28 mouse cellular contexts compared by ENCODE assay signal in the genomic region with DNA sequence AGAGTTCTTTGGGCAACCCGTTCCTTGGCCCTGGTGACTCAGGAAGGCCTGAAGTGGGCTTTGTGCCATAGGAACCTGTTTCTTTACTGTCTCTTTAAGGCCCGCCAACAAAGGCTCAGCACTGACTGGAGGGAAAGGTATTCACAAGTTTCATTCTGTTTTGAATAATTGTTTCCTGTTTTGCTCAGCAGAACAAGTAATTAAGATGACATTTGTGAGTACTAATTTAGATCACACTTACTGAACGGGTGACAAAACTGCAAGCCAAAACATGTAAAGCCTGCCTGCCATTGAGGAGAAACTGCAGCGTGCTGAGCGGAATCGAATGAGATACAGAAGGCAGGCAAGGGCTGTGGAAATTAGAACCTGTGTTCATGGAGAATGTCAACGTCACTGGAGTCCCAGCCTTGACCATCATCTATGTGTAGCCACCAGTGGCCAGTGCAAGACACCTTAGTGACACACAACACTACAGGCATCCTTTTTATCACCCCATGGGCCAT.
DNase-seq lines count a peak whose midpoint lies in the region; ATAC-seq and TF ChIP-seq lines count a peak whose summit lies in the region.
"Had no signal": no experiment of that assay in that cellular context is flagged by ENCODE, and none has a peak within 500 bp of the region (broad histone marks: within the 10 kb centered on the region; RNA-seq: fewer than 3 reads in every experiment).

No protein-coding gene starts in this region.

- no peaks in the 10 kb centered on the region for H3K36me3 ChIP-seq in forebrain, embryonic 13.5 days (ENCODE audit: poor library complexity, severe bottlenecking)
- no peaks in the 10 kb centered on the region for H3K36me3 ChIP-seq in forebrain, embryonic 11.5 days (ENCODE audit: control insufficient read depth, insufficient read depth, low read length)
- H3K36me3 ChIP-seq in hindbrain, embryonic 12.5 days: peaks cover 23% of the 10 kb centered on the region
- 0 out of 2 replicates have a peak, but pooled peaks cover 2% of the 10 kb centered on the region for H3K36me3 ChIP-seq in hindbrain, embryonic 16.5 days (ENCODE audit: control insufficient read depth, insufficient read depth, low read length)
- H3K36me3 ChIP-seq in midbrain, embryonic 13.5 days: peaks cover 26% of the 10 kb centered on the region
- H3K36me3 ChIP-seq in midbrain, embryonic 16.5 days (ENCODE audit: control insufficient read depth, insufficient read depth, low read length): no peaks in the 10 kb centered on the region
- no peaks in the 10 kb centered on the region for H3K36me3 ChIP-seq in hindbrain, postnatal 0 days (ENCODE audit: insufficient read depth, low read length)
- H3K36me3 ChIP-seq: G1E; heart, embryonic 13.5 days had no signal

- no peak for DNase-seq in forebrain, embryonic 11.5 days (ENCODE audit: low spot score)
- peak; percentile 6 for DNase-seq in hindbrain, postnatal 0 days (ENCODE audit: low spot score)
- no peak for DNase-seq in MN1 (ENCODE audit: low spot score)
- DNase-seq: adrenal gland, postnatal 10 days; cerebellum, adult 11 months; cerebellum, adult 9-10 months; cerebellum, postnatal 36 days; gastrocnemius, adult 2 months; gastrocnemius, postnatal 36 days; heart, adult 2 months; heart, postnatal 10 days; kidney, adult 18-20 months; kidney, postnatal 4 days; liver; lung, adult 2 months; lung, postnatal 10 days had no signal

- H3K9ac ChIP-seq in forebrain, embryonic 13.5 days: no peak overlapping the region
- H3K9ac ChIP-seq in forebrain, embryonic 11.5 days (ENCODE audit: low read length): no peak overlapping the region
- H3K9ac ChIP-seq in hindbrain, embryonic 12.5 days: no peak overlapping the region
- no peak overlapping the region for H3K9ac ChIP-seq in hindbrain, embryonic 16.5 days (ENCODE audit: low read depth, low read length)
- no peak overlapping the region for H3K9ac ChIP-seq in midbrain, embryonic 13.5 days (replicated peaks)
- H3K9ac ChIP-seq in midbrain, embryonic 16.5 days (ENCODE audit: low read depth, low read length): no peak overlapping the region
- H3K9ac ChIP-seq in hindbrain, postnatal 0 days (replicated peaks; ENCODE audit: low read length): no peak overlapping the region
- H3K9ac ChIP-seq: heart, embryonic 13.5 days; liver, embryonic 14.5 days; neural tube, embryonic 12.5 days had no signal

- H3K4me2 ChIP-seq in forebrain, embryonic 13.5 days: no peak overlapping the region
- H3K4me2 ChIP-seq in forebrain, embryonic 11.5 days (ENCODE audit: low read depth, low read length, severe bottlenecking): no peak overlapping the region
- no peak overlapping the region for H3K4me2 ChIP-seq in hindbrain, embryonic 12.5 days (replicated peaks)
- no peak overlapping the region for H3K4me2 ChIP-seq in hindbrain, embryonic 16.5 days (ENCODE audit: low read length)
- no peak overlapping the region for H3K4me2 ChIP-seq in midbrain, embryonic 13.5 days (replicated peaks)
- H3K4me2 ChIP-seq in midbrain, embryonic 16.5 days (ENCODE audit: low read length): no peak overlapping the region
- H3K4me2 ChIP-seq in hindbrain, postnatal 0 days (ENCODE audit: low read depth, low read length): no peak overlapping the region
- H3K4me2 ChIP-seq: heart, embryonic 13.5 days; neural tube, embryonic 12.5 days had no signal

- peaks cover 21% of the 10 kb centered on the region for H3K4me1 ChIP-seq in forebrain, embryonic 13.5 days
- H3K4me1 ChIP-seq in forebrain, embryonic 11.5 days (replicated peaks; ENCODE audit: control insufficient read depth, insufficient read depth, low read length): peaks cover 6% of the 10 kb centered on the region; the same call in 1 of the 2 replicates
- H3K4me1 ChIP-seq in hindbrain, embryonic 12.5 days: peaks cover 9% of the 10 kb centered on the region
- H3K4me1 ChIP-seq in hindbrain, embryonic 16.5 days (ENCODE audit: control insufficient read depth, insufficient read depth, low read depth, low read length): no peaks in the 10 kb centered on the region
- peaks cover 13% of the 10 kb centered on the region for H3K4me1 ChIP-seq in midbrain, embryonic 13.5 days (replicated peaks)
- H3K4me1 ChIP-seq in midbrain, embryonic 16.5 days (ENCODE audit: control insufficient read depth, insufficient read depth, low read length): peaks cover 2% of the 10 kb centered on the region; the same call in 1 of the 2 replicates
- H3K4me1 ChIP-seq in hindbrain, postnatal 0 days (ENCODE audit: insufficient read depth, low read length): no peaks in the 10 kb centered on the region

- ATAC-seq in forebrain, embryonic 13.5 days: peak; percentile 10; the same call in 1 of the 2 replicates
- no peak for ATAC-seq in forebrain, embryonic 11.5 days (replicated peaks; ENCODE audit: low FRiP score)
- ATAC-seq in hindbrain, embryonic 12.5 days (ENCODE audit: low FRiP score): no peak
- ATAC-seq in hindbrain, embryonic 16.5 days: no peak
- ATAC-seq in midbrain, embryonic 13.5 days: no peak
- no peak for ATAC-seq in midbrain, embryonic 16.5 days
- ATAC-seq in hindbrain, postnatal 0 days: no peak
- ATAC-seq: Patski had no signal

- no peak for TF ChIP-seq CTCF in hindbrain, postnatal 0 days (IDR thresholded peaks at IDR 0.05; ENCODE audit: low read depth)

- no peak overlapping the region for H3K27ac ChIP-seq in forebrain, embryonic 13.5 days
- no peak overlapping the region for H3K27ac ChIP-seq in forebrain, embryonic 11.5 days (ENCODE audit: low read depth, low read length)
- 0 out of 2 replicates have a peak overlapping the region, but pooled peaks have one; percentile 9 for H3K27ac ChIP-seq in hindbrain, embryonic 12.5 days
- no peak overlapping the region for H3K27ac ChIP-seq in hindbrain, embryonic 16.5 days (ENCODE audit: low read depth, low read length)
- peak overlapping the region; percentile 12; the same call in 1 of the 2 replicates for H3K27ac ChIP-seq in midbrain, embryonic 13.5 days
- no peak overlapping the region for H3K27ac ChIP-seq in midbrain, embryonic 16.5 days (ENCODE audit: low read length)
- no peak overlapping the region for H3K27ac ChIP-seq in hindbrain, postnatal 0 days
- H3K27ac ChIP-seq: gastrocnemius, adult 2 months; heart, adult 2 months; heart, embryonic 13.5 days; kidney, postnatal 0 days; liver, embryonic 14.5 days; macrophage; neural tube, embryonic 12.5 days had no signal

- no peaks in the 10 kb centered on the region for H3K9me3 ChIP-seq in forebrain, embryonic 13.5 days (replicated peaks)
- H3K9me3 ChIP-seq in forebrain, embryonic 11.5 days (ENCODE audit: control insufficient read depth, low read length): no peaks in the 10 kb centered on the region
- H3K9me3 ChIP-seq in hindbrain, embryonic 12.5 days (replicated peaks): no peaks in the 10 kb centered on the region
- H3K9me3 ChIP-seq in hindbrain, embryonic 16.5 days (ENCODE audit: control insufficient read depth, low read length): no peaks in the 10 kb centered on the region
- H3K9me3 ChIP-seq in midbrain, embryonic 13.5 days: no peaks in the 10 kb centered on the region
- no peaks in the 10 kb centered on the region for H3K9me3 ChIP-seq in midbrain, embryonic 16.5 days (replicated peaks; ENCODE audit: control insufficient read depth, low read length, poor library complexity, severe bottlenecking)
- H3K9me3 ChIP-seq in hindbrain, postnatal 0 days (ENCODE audit: low read length): no peaks in the 10 kb centered on the region
- H3K9me3 ChIP-seq: heart, embryonic 13.5 days; neural tube, embryonic 12.5 days had no signal

- H3K27me3 ChIP-seq in forebrain, embryonic 13.5 days: peaks cover 52% of the 10 kb centered on the region
- peaks cover 8% of the 10 kb centered on the region for H3K27me3 ChIP-seq in forebrain, embryonic 11.5 days (ENCODE audit: control insufficient read depth, insufficient read depth, low read length)
- H3K27me3 ChIP-seq in hindbrain, embryonic 12.5 days: no peaks in the 10 kb centered on the region
- no peaks in the 10 kb centered on the region for H3K27me3 ChIP-seq in hindbrain, embryonic 16.5 days (replicated peaks; ENCODE audit: control insufficient read depth, insufficient read depth, low read length)
- H3K27me3 ChIP-seq in midbrain, embryonic 13.5 days: 0 out of 2 replicates have a peak, but pooled peaks cover 3% of the 10 kb centered on the region
- no peaks in the 10 kb centered on the region for H3K27me3 ChIP-seq in midbrain, embryonic 16.5 days (ENCODE audit: control insufficient read depth, insufficient read depth, low read depth, low read length)
- no peaks in the 10 kb centered on the region for H3K27me3 ChIP-seq in hindbrain, postnatal 0 days (ENCODE audit: insufficient read depth, low read length)
- H3K27me3 ChIP-seq: heart, embryonic 13.5 days; neural tube, embryonic 12.5 days; Patski had no signal

- H3K4me3 ChIP-seq in forebrain, embryonic 13.5 days: no peak overlapping the region
- no peak overlapping the region for H3K4me3 ChIP-seq in forebrain, embryonic 11.5 days (ENCODE audit: low read depth, low read length)
- H3K4me3 ChIP-seq in hindbrain, embryonic 12.5 days: no peak overlapping the region
- no peak overlapping the region for H3K4me3 ChIP-seq in hindbrain, embryonic 16.5 days (ENCODE audit: low read length)
- H3K4me3 ChIP-seq in midbrain, embryonic 13.5 days (replicated peaks): no peak overlapping the region
- no peak overlapping the region for H3K4me3 ChIP-seq in midbrain, embryonic 16.5 days (ENCODE audit: low read depth, low read length)
- no peak overlapping the region for H3K4me3 ChIP-seq in hindbrain, postnatal 0 days (ENCODE audit: low read length)
- H3K4me3 ChIP-seq: gastrocnemius, adult 2 months; heart, adult 2 months; heart, embryonic 13.5 days; neural tube, embryonic 12.5 days had no signal

- 34% methylated on average over 7 of the region's 7 CpGs for WGBS in forebrain, embryonic 13.5 days
- 62% methylated on average over 7 of the region's 7 CpGs for WGBS in forebrain, embryonic 11.5 days
- WGBS in hindbrain, embryonic 12.5 days: 84% methylated on average over 7 of the region's 7 CpGs
- 71% methylated on average over 7 of the region's 7 CpGs for WGBS in hindbrain, embryonic 16.5 days
- 79% methylated on average over 7 of the region's 7 CpGs for WGBS in midbrain, embryonic 13.5 days
- 78% methylated on average over 7 of the region's 7 CpGs for WGBS in midbrain, embryonic 16.5 days
- 72% methylated on average over 7 of the region's 7 CpGs for WGBS in hindbrain, postnatal 0 days

Comparison
In these comparisons a context has a peak if more than half of its experiments do, and no peak if none do; other contexts are left out.
1. H3K27ac ChIP-seq: peak in hindbrain, embryonic 12.5 days (single experiment) and midbrain, embryonic 13.5 days (single experiment); none in forebrain, embryonic 13.5 days (single experiment), forebrain, embryonic 11.5 days (single experiment), hindbrain, embryonic 16.5 days (single experiment), midbrain, embryonic 16.5 days (single experiment) and hindbrain, postnatal 0 days (single experiment).